Mouse (Mus musculus) lung, adult 18-20 months (tissue): Measurements from ENCODE around the gene Plin3.

Source experiments
- DNase-seq, 2 experiments: peaks; one replicate each; pipeline ENCODE4 v3.0.0; 2022; ENCODE audit warnings: mixed read lengths in 2 of 2

The Plin3 gene

GRCm38 (mm10) chr17:56292531-56293222 is at the start of gene Plin3:
Gene Plin3 (minus strand): TSS chr17:56292873.
- no peak for DNase-seq

GRCm38 (mm10) chr17:56340717-56341116 is 48.0 kb upstream of the Plin3 start:
- DNase-seq, result peak in 1 of 2 experiments; percentile 23

DNA sequence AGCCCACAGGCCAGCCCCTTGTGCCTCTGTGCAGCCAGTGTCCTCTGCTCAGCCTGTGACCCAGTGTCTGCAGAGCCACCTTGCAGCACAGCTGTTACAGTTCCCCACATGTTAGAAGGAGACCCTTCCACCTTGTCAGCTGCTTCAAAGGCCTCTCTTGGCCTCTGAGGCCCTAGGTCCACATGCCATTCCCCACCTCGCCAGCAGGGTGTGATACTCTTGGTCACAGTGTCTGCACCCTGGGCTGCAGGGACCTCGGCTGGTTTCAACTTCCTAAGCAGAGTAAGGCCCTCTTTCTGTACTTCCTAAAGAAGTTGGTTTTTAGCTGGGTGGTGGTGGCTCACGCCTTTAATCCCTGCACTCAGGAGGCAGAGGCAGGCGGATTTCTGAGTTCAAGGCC is 46.2 kb upstream of the Plin3 start:
- DNase-seq, result peak; percentile 30 to 33

- DNase-seq, result no peak
Measured at GRCm38 (mm10) chr17:56337791-56338190, 45.1 kb upstream of the Plin3 start.

DNA sequence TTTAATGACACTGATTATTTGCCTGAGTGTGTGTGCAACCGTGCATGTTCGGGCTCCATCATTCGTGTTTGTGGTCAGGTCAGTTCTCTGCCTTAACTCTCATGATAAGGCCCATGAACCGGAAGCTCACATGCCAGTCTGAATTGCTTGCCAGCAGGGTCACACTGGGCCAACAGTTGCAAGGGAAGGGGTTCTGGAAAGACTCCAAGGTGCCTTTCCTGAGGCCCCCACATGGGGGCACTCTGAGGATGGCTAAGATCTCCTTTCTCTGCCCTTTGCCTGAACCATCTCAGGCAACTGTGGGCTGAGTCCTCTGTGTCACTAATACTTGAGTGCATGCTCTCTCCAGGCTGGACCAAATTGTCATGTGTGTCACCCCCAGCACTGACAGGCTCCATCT is 44.5 kb upstream of the Plin3 start:
- DNase-seq, result peak; percentile 54 to 58

GRCm38 (mm10) chr17:56332987-56333386 is 40.3 kb upstream of the Plin3 start:
- no peak for DNase-seq

- DNase-seq, result no peak
Measured at GRCm38 (mm10) chr17:56331256-56331655, 38.6 kb upstream of the Plin3 start.

- DNase-seq, result no peak
Measured at GRCm38 (mm10) chr17:56330345-56330744, 37.7 kb upstream of the Plin3 start.

GRCm38 (mm10) chr17:56329267-56329666 is 36.6 kb upstream of the Plin3 start:
- DNase-seq, result no peak

GRCm38 (mm10) chr17:56326153-56327147 is 33.8 kb upstream of the Plin3 start:
- DNase-seq, result no peak

- DNase-seq, result peak; percentile 99 to 100
Measured at GRCm38 (mm10) chr17:56325450-56326152, 32.9 kb upstream of the Plin3 start, which contains the start of gene Kdm4b. Gene Kdm4b (plus strand): TSS chr17:56326062.

- no peak for DNase-seq
Measured at GRCm38 (mm10) chr17:56324419-56324818, 31.7 kb upstream of the Plin3 start.

GRCm38 (mm10) chr17:56309191-56309945 is 16.7 kb upstream of the Plin3 start:
- no peak for DNase-seq

GRCm38 (mm10) chr17:56308088-56308487 is 15.4 kb upstream of the Plin3 start:
- peak in 1 of 2 experiments; percentile 38 for DNase-seq

DNA sequence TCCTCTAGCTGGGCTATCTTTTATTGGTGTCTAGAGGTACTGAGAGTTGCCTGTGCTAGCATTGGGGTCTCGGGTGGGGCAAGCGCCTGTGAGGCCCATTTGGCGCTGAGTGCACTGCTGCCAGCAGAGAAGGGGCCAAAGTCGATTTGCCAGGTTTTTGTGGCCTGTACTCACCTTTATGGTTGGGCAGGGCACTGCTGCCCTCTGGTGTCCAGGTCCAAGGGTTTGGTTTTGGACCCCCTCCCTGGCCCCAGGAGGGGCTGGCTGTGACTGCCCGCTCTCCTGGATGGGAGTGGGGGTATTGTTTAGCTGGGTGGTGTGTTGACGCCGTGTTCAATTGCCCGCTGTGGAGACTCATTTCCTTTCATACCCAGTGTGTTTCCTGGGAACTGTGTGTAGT is 13.2 kb upstream of the Plin3 start:
- no peak for DNase-seq

GRCm38 (mm10) chr17:56305156-56305555 is 12.5 kb upstream of the Plin3 start:
- DNase-seq, result no peak

- no peak for DNase-seq
Measured at GRCm38 (mm10) chr17:56304718-56305117, 12.0 kb upstream of the Plin3 start.

DNA sequence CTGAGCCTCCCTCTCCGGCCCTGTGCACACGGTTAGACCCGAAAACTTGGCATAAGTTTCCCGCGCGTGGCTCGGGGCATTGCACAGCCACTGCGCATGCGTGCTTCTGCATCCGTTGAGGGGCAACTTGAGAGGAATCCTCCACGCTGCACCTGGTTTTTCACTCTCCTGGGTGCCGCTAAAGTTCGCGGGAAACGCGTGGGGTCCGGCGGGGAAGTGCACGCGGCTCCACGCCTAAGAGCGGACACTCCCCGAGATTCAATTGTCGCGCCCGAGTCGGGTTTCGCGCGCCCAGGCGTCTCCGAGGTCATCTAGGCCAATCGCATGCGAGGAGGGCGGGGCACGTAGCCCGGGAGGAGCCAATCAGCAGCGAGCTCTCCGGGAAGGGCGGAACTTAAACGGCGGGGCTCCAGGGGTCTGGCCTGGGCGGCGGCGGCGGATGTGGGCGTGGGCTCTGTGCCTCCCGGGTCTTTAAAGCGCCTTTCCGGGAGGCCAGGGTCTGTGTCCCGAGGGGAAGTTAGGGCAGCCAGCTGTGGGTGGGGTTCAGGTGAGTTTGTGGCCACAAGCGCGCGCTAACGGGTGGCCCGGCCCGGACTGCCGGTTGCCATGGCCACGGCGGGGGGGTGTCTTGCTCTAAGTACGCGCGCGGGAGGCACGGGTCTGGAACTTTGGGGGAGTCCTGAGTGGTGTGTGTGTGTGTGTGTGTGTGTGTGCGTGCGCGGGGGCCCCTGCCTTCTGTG is 11.3 kb upstream of the Plin3 start:
- peak; percentile 95 to 96 for DNase-seq

DNA sequence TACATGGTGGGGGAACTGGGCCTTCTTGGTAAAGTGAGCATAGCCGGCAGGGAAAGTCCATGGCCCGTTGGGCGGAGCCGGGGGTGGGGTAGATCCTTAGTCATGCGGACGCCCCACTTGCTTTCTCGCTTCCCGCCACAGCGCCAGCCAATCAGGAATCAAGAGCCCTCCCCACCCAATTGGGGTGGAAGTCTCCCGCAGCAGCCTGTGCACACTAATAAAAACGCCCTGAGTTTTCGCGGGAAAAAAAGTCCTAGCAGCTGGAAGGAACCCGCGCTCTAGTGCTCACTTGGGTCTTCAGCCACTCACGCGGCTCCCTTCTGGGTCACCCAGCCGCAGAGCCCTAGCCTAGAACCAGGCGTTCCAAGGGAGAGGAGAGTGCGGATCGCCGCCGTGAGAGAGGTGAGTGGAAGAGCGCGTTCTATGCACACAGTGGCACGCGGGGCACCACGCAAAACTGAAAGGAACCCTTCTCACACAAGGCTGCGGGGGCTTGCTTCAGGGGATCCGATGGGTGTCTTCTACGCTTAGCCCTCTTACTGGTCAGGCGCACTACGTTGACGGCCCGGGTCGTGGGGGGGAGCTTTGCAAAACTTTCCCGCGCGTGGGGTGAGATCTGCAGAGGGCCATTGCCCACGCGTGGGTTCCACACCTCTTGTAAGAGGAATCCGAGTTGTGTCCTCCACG is 10.6 kb upstream of the Plin3 start, which contains the start of gene Uhrf1:
Gene Uhrf1 (plus strand): TSS at position 162 of the 687 bp plus-strand sequence.
- DNase-seq, result peak; percentile 70 to 75

GRCm38 (mm10) chr17:56302363-56302996 is 9.8 kb upstream of the Plin3 start:
- no peak for DNase-seq
